Mouse (Mus musculus) left cerebral cortex, adult 8-10 months (tissue): Measurements from ENCODE around the gene Ptprcap. TPM values are rescaled to one million over a fixed set of nuclear protein-coding genes. Genes with fewer than 3 reads are reported as not detected.
"Not testable (repeated sequence)": the region's sequence is repeated elsewhere in the genome, so short reads cannot be mapped to it uniquely, and the experiment has no call there.

Source experiments
- DNase-seq, 2 experiments: peaks; one replicate each; pipeline ENCODE4 v3.0.0; 2022; ENCODE audit warnings: low spot score in 2 of 2
- total RNA-seq, 4 experiments: library from RNA; stranded (reverse); gene quantifications; 2 replicates each; pipeline ENCODE4 v1.2.4; 2022

Gene Ptprcap
- 1 to 10 TPM; 1.6 to 2.2 (median 1.8) TPM for total RNA-seq

- no peak for DNase-seq
These were observed at the start of gene Ptprcap for GRCm38 (mm10) chr19:4153232-4153654. Gene Ptprcap (plus strand): TSS chr19:4153604.

GRCm38 (mm10) chr19:4103792-4104191 lies 49.6 kb upstream of the Ptprcap start:
- DNase-seq = no peak

DNA sequence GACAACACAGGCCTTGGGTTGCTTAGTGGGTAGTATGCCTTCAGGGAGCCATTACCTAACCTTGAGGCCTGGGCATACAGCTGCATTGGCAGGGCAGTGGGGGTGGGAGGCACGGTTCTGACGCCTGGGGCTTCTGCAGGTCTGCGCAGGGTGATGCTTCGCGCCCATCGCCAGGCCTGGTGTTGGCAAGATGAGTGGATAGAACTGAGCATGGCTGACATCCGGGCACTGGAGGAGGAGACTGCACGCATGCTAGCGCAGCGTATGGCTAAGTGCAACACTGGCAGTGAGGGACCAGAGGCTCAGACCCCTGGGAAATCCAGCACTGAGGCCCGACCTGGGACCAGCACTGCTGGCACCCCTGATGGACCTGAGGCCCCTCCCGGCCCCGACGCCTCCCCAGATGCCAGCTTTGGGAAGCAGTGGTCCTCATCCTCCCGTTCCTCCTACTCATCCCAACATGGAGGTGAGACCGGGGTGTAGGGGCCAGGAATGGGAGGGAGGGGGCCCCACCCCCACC lies 48.7 kb upstream of the Ptprcap start:
- DNase-seq = no peak

DNA sequence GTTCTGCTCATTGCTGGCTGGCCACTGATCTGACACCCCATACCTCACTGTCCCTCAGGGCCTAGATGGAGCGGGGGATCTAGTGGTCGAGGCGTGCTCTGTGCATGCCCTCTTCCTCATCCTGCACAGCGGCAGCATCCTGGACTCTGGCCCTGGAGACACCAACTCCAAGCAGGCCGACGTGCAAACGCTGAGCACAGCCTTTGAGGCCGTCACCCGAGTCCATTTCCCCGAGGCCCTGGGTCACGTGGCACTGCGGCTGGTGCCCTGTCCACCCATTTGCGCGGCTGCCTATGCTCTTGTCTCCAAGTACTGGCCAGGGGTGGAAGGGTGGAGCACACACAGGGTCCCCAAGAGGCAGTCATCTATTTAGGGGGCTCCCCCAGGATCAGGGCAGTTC lies 46.8 kb upstream of the Ptprcap start:
- DNase-seq = no peak

- DNase-seq = no peak
These were observed 44.9 kb upstream of the Ptprcap start for GRCm38 (mm10) chr19:4108535-4108934.

- DNase-seq = no peak
These were observed 41.1 kb upstream of the Ptprcap start for GRCm38 (mm10) chr19:4112063-4112960.

GRCm38 (mm10) chr19:4113186-4113805 lies 40.1 kb upstream of the Ptprcap start:
- DNase-seq = peak; percentile 71 to 76

GRCm38 (mm10) chr19:4113806-4114230 lies 39.6 kb upstream of the Ptprcap start:
- no peak for DNase-seq

DNA sequence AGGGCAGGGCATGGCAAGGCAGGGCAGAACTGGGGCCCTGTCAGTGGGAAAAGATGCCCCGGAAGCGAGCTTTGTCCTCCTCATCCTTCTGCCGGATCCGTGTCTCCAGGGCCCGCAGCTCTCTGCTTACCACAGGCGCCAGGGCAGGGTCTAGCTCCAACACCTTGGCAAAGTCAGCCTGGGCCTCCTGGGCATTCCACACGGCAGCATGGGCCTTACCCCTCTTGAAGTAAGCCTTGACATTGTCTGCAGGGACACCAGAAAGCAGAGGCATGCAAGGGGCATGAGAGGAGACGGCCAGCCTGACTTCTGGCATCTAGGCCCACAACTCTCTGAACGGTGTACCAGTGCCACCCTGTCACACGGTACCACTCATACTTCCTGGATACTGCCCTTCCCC lies 38.9 kb upstream of the Ptprcap start:
- no peak for DNase-seq

DNA sequence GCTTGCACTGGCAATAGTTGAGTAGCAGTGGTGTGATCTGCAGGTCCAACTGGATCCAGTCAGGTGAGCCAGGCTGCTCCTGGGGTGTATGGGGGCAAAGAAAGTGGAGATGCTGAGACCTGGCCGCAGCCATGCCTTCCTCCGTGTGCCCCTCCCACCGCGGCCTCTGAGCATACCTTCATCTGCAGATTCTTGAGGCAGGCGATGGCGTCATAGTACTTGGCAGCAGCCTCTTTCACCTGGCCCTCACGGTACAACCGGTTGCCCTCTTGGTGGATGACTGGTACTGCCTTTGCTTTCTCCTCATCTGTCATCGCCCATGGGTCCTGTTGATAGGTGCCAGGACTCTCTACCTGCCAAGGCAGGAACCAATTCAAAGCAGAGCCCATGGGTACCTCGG lies 38.3 kb upstream of the Ptprcap start:
- no peak for DNase-seq

DNA sequence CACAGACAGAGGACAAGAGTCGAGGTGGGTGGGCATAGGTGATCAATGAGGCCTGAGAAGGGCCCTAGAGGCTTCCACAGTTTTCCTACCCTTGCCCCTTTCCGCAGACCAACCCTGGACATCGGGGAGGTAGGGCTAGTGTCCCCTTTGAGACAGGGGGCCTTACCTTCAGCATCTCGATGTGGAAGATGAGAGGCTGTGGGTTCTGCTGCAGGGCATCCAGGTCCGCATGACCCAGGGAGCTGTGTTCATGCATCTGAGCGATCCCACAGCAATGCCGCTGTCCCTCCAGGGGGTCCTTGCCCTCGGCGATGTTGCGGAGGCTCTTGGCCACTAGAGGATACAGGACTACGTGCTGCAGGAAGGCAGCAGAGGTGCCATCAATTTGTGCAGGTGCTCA lies 37.6 kb upstream of the Ptprcap start:
- no peak for DNase-seq

DNA sequence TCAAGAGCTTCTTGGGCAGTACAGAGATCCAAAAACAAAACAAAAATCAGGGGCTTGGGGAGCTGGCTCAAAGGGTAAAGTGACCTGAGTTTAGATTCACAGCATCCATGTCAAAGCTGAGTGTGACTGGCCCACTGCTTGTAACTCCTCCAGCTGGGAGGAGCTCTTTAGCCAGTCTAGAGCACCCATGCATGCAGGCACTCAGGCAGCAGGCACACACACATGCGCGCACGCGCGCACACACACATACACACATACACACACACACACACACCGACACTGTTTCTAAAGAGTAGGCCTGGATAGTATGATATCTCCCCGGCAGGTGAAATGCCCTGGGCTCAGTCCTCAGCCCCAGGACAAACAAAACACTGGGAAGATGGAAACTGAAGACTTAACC lies 36.4 kb upstream of the Ptprcap start:
- no peak for DNase-seq

DNA sequence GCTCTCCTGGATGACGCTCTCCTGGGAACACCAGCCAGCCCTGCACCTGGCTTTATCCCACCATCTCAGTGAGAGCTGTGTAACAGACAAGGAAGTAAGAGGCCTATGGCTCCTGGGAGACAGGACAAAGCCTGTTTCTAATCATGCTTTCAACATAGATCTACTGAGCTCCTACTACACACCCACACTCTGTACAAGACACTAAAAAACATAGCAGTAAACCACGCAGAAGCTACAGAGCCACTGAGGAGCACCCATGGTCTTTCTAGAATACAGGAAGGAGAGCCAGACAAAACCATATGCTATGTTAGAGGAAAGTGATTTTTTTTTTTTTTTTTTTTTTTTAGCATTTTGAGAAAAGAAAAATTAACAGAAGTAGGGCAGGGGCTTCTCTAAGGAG lies 35.1 kb upstream of the Ptprcap start:
- DNase-seq = no peak

DNA sequence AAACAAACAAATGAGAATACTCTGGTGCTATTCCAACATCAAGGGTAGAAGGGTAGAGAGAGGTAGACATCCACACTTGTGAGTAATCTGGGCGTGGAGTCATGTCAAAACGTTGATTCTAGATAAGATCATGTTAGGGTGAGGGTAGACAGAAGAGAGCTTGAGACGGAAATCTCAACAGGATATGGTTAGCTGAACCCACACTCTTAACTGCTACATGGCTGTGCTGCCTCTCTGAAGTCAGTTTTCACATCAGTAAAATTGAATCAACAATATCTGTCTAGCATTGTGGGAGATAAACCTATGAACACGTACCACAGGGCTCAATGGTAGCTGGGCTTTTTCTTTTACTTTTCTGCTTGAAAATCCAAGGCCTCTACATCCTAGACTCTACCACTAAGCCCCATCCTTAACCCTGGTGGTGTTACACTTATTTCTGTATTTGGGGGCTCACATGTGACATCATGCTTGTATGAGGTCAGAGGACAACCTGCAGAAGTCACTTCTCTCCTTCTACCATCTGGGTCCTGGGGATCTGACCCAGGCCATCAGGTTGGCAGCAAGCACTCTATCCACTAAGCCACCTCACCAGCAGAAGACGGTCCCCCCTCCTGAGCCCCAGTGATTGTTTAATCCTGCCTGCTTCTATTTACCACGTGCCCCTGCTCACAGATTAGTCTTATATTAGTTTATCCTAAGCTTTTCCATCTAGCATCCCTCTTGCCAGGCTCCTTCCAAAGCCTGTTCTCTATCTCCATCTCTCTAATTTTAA lies 33.5 kb upstream of the Ptprcap start:
- no peak for DNase-seq

GRCm38 (mm10) chr19:4120496-4120895 lies 32.9 kb upstream of the Ptprcap start:
- no peak for DNase-seq

DNA sequence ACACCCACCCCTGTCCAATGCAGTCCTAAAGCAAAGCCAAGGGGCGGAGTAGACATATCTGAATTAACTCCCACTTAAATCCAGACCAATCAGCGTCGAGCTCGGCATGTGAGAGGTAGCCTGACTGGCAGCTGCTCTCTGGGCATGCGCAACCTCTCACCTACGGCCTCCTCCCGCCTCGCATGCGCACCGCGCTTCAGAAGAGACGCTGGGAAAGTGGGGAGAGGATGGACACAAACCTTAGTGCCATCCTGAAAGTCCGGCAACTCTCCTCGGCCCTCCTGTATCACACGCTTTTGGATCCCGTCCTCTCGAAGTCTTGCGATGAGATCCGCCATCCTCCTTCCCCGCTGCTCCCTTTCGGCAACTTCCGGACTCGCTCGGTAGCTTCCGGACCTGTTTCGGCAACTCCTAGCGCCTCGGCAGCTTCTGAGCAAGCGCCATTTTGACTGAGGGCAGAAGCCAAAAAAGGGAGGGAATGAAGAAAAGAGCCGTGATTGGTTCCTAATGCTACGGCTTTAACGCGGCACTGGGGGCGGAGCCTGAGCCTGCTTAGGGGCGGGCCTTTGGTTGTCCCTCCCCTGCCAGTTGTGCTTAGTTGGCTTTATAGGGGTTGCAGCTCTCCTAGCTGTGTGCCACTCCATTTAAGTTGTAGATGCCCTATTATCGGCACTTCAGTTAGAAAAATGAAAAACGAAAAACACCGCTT lies 32.2 kb upstream of the Ptprcap start:
- peak; percentile 97 to 98 for DNase-seq

DNA sequence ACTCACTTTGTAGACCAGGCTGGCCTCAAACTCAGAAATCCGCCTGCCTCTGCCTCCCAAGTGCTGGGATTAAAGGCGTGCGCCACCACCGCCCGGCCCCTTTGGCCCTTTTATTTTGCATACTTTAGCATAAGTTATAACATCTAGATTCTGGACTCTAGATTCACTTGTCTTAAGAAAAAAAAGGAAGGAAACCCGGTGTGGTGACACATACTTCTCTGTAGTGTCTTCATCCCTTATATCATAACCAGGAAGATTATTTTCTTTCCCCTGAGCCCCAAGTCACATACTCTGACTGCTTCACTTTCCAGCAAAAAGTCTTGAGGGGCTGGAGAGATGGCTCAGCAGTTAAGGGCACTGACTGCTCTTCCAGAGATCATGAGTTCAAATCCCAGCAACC lies 31.5 kb upstream of the Ptprcap start:
- DNase-seq = not testable (repeated sequence)

- DNase-seq = no peak
These were observed 30.7 kb upstream of the Ptprcap start for GRCm38 (mm10) chr19:4122411-4123370.

DNA sequence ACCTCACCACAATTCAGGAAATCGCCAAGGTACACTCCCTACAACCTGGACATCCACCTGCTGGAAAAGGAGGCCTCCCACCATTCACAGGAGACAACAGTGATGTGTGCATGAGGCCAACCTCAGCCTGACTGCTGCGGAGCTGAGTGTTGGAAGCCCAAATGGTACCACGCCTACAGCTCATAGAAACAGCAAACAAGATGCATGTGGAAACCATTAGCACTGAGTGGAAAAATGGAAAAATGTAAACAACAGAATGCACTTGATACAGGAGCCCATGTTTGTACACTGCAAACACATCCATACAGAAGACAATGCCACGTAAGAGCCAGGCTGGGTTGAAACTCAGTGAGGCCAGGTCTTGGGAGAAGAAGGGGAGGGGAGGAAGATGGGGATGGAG lies 29.0 kb upstream of the Ptprcap start:
- DNase-seq = no peak

DNA sequence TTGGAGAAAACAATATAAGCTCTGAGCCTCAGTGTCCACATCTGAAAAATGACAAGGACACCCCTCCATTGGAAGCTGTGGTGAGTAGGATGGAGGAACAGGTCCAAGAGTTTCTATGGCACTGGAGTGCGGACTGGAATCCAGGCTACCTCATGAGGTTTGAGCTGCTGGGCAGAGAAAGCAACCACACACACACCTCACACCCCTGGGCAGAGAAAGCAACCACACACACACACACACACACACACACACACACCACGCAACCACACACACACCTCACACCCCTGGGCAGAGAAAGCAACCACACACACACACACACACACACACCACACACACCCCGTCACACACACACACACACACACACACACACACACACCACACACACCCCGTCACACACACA lies 28.1 kb upstream of the Ptprcap start:
- DNase-seq = not testable (repeated sequence)
